Mouse (Mus musculus): Measurements from ENCODE around the gene Mpo.

Gene Mpo

GRCm38 (mm10) chr11:87757001-87757954 lies 36.1 kb upstream of the Mpo start:
- no peak for DNase-seq (ENCODE audit: extremely low read depth, low read depth, low spot score)

GRCm38 (mm10) chr11:87758161-87758911 lies 35.0 kb upstream of the Mpo start:
- DNase-seq (ENCODE audit: extremely low read depth, low read depth, low spot score) = no peak

GRCm38 (mm10) chr11:87758957-87759608 lies 34.3 kb upstream of the Mpo start:
- DNase-seq (ENCODE audit: extremely low read depth, low read depth, low spot score) = no peak

- no peak for DNase-seq (ENCODE audit: extremely low read depth, low read depth, low spot score)
These were observed 33.8 kb upstream of the Mpo start for GRCm38 (mm10) chr11:87759609-87760005.

- DNase-seq (ENCODE audit: extremely low read depth, low read depth, low spot score) = no peak
These were observed 32.9 kb upstream of the Mpo start, which contains the start of gene Tspoap1 for GRCm38 (mm10) chr11:87760301-87761081. Tspoap1 (plus strand) TSS chr11:87760541.

- no peak for DNase-seq (ENCODE audit: extremely low read depth, low read depth, low spot score)
These were observed 32.1 kb upstream of the Mpo start for GRCm38 (mm10) chr11:87761181-87761721.

- no peak for DNase-seq (ENCODE audit: extremely low read depth, low read depth, low spot score)
These were observed 31.3 kb upstream of the Mpo start for GRCm38 (mm10) chr11:87761806-87762701.

- no peak for DNase-seq (ENCODE audit: extremely low read depth, low read depth, low spot score)
These were observed 30.5 kb upstream of the Mpo start for GRCm38 (mm10) chr11:87762702-87763385.

GRCm38 (mm10) chr11:87763511-87763987 lies 29.8 kb upstream of the Mpo start:
- DNase-seq (ENCODE audit: extremely low read depth, low read depth, low spot score) = no peak

- DNase-seq (ENCODE audit: extremely low read depth, low read depth, low spot score) = no peak
These were observed 29.1 kb upstream of the Mpo start for GRCm38 (mm10) chr11:87763988-87764876.

GRCm38 (mm10) chr11:87768745-87769144 lies 24.6 kb upstream of the Mpo start:
- no peak for DNase-seq (ENCODE audit: extremely low read depth, low read depth, low spot score)

GRCm38 (mm10) chr11:87770989-87771388 lies 22.4 kb upstream of the Mpo start:
- no peak for DNase-seq (ENCODE audit: extremely low read depth, low read depth, low spot score)

GRCm38 (mm10) chr11:87772354-87772753 lies 21.0 kb upstream of the Mpo start:
- no peak for DNase-seq (ENCODE audit: extremely low read depth, low read depth, low spot score)

- DNase-seq (ENCODE audit: extremely low read depth, low read depth, low spot score) = no peak
These were observed 15.1 kb upstream of the Mpo start for GRCm38 (mm10) chr11:87778100-87778765.

GRCm38 (mm10) chr11:87778915-87779314 lies 14.5 kb upstream of the Mpo start:
- no peak for DNase-seq (ENCODE audit: extremely low read depth, low read depth, low spot score)

GRCm38 (mm10) chr11:87779392-87779791 lies 14.0 kb upstream of the Mpo start:
- DNase-seq (ENCODE audit: extremely low read depth, low read depth, low spot score) = no peak

GRCm38 (mm10) chr11:87780130-87780529 lies 13.3 kb upstream of the Mpo start:
- DNase-seq (ENCODE audit: extremely low read depth, low read depth, low spot score) = no peak

Measured in fat pad, adult 2 months (tissue).